Mouse (Mus musculus): ENCODE results near the gene Gal.

DNA sequence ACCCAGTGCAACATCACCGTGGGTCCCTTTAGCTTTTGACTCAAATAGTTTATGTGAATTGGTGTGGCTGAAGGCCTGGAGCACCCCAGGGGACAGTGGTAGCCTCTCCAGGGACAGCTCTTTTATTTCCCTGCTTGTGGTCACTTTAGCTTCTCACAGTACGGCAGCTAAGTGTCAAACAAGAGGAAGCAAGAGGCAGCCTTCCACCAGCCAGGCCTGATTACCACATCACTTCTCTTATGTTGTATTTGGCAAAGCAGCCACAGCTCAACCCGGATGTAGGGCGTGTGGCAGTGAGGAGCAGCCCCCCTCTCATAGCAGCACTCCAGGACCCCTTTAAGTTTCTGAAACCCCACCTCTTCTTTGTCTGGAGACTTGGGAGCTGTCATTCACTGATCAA, 8.6 kb upstream of the Gal start:
- TF ChIP-seq CTCF (IDR thresholded peaks at IDR 0.05; ENCODE audit: extremely low read depth, insufficient read length, insufficient replicate concordance, low read depth, low read length) (no peak), POLR2A (IDR thresholded peaks at IDR 0.05; ENCODE audit: low read depth, low read length) (no peak)
